Mouse (Mus musculus) myocyte (in vitro differentiated cells): ENCODE measurements at regions not wholly inside any gene's neighbourhood (a gene's known extent, or its start where the extent isn't known, plus 50 kb on each side); places are given as distances from the start of the nearest gene placed in this dataset.

Source experiments
- H3K27me3 ChIP-seq: one replicate; pipeline ENCODE4 v1.6.1; 2011; ENCODE audit not compliant: control insufficient read depth, insufficient read depth, insufficient read length
- H3K36me3 ChIP-seq: one replicate; pipeline ENCODE4 v1.6.1; 2011; ENCODE audit not compliant: control insufficient read depth, insufficient read depth
- H3K4me2 ChIP-seq: one replicate; pipeline ENCODE4 v1.6.1; 2011; ENCODE audit warnings: low read depth, control low read depth
- H3K4me3 ChIP-seq: one replicate; pipeline ENCODE4 v1.5.1; 2011; ENCODE audit warnings: mild to moderate bottlenecking, control low read depth, moderate library complexity
- H3K79me2 ChIP-seq: one replicate; pipeline ENCODE4 v1.6.1; 2011; ENCODE audit not compliant: control insufficient read depth, insufficient read depth
- H3ac ChIP-seq: one replicate; pipeline ENCODE4 v1.6.1; 2011; ENCODE audit not compliant: control insufficient read depth, insufficient read length
- CEBPB ChIP-seq: IDR thresholded peaks from 2 replicates; pipeline ENCODE4 v1.6.1; 2011; ENCODE audit warnings: mild to moderate bottlenecking, moderate library complexity; ENCODE audit not compliant: poor library complexity, insufficient read depth, severe bottlenecking
- E2F4 ChIP-seq: IDR thresholded peaks from one replicate; pipeline ENCODE4 v1.6.1; 2011; ENCODE audit warnings: mild to moderate bottlenecking, control low read depth, moderate library complexity; ENCODE audit not compliant: insufficient read depth
- MAX ChIP-seq: IDR thresholded peaks from one replicate; pipeline ENCODE4 v1.6.1; 2011; ENCODE audit warnings: low read depth, mild to moderate bottlenecking, control low read depth
- MYOD1 ChIP-seq, 3 experiments: IDR thresholded peaks; one replicate each; pipeline ENCODE4 v1.6.1; 2011; ENCODE audit warnings: control low read depth in 2 of 3, low read depth in 2 of 3, mild to moderate bottlenecking in 2 of 3, moderate library complexity in 1 of 3; ENCODE audit not compliant: insufficient read length in 2 of 3, control insufficient read depth in 1 of 3
- MYOG ChIP-seq, 3 experiments: IDR thresholded peaks; one replicate each; pipeline ENCODE4 v1.6.1; 2011; ENCODE audit warnings: control low read depth in 2 of 3, low read depth in 2 of 3, mild to moderate bottlenecking in 2 of 3; ENCODE audit not compliant: insufficient read length in 2 of 3, control insufficient read depth in 1 of 3, insufficient read depth in 1 of 3
- POLR2A ChIP-seq: IDR thresholded peaks from one replicate; pipeline ENCODE4 v1.6.1; 2011; ENCODE audit warnings: low read depth, mild to moderate bottlenecking, control low read depth, moderate library complexity; ENCODE audit not compliant: insufficient read length
- POLR2AphosphoS2 ChIP-seq: IDR thresholded peaks from one replicate; pipeline ENCODE4 v1.6.1; 2011; ENCODE audit warnings: low read depth, control low read depth; ENCODE audit not compliant: insufficient read length
- REST ChIP-seq: IDR thresholded peaks from one replicate; pipeline ENCODE4 v1.6.1; 2011; ENCODE audit warnings: mild to moderate bottlenecking, control low read depth, moderate library complexity; ENCODE audit not compliant: insufficient read depth, insufficient read length
- SRF ChIP-seq: IDR thresholded peaks from one replicate; pipeline ENCODE4 v1.6.1; 2011; ENCODE audit warnings: low read depth; ENCODE audit not compliant: control insufficient read depth, insufficient read length
- TCF12 ChIP-seq: IDR thresholded peaks from one replicate; pipeline ENCODE4 v1.6.1; 2011; ENCODE audit warnings: mild to moderate bottlenecking, control low read depth; ENCODE audit not compliant: poor library complexity, insufficient read depth, severe bottlenecking
- TCF3 ChIP-seq: IDR thresholded peaks from one replicate; pipeline ENCODE4 v1.6.1; 2011; ENCODE audit warnings: low read depth, control low read depth; ENCODE audit not compliant: insufficient read length
- USF1 ChIP-seq: IDR thresholded peaks from one replicate; pipeline ENCODE4 v1.6.1; 2011; ENCODE audit warnings: low read depth, mild to moderate bottlenecking, control low read depth, moderate library complexity

DNA sequence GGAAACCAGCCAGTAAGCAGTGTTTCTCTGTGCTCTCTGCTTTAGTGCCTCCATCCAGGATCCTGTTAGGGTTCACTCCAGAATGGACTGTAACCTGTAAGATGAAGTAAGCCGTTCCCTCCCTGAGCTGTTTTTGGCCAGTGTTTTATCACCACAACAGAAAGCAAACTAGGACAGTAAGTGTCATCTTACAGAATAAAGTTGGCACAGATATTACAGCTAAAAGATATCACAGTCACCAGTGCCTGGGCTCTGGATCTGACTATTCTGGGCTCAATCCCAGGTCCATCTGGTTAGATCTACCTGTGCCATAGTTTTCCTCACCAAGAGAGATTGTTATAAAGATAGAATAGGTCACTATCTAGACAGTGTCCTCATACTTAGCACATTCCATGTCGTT, 92.9 kb upstream of the Paqr3 start:
- H3K36me3 ChIP-seq, result no peaks in the 10 kb centered on the region
- no peak overlapping the region for H3K4me3 ChIP-seq
- no peaks in the 10 kb centered on the region for H3K79me2 ChIP-seq
- TF ChIP-seq POLR2A (no peak), MYOG (IDR thresholded peaks at IDR 0.05; ENCODE audit: control insufficient read depth in 1 of 3, insufficient read depth in 1 of 3, insufficient read length in 2 of 3, low read depth in 2 of 3) (no peak), POLR2AphosphoS2 (no peak), MAX (no peak), E2F4 (no peak), USF1 (no peak), SRF (no peak), REST (no peak), MYOD1 (IDR thresholded peaks at IDR 0.05; ENCODE audit: control insufficient read depth in 1 of 3, insufficient read length in 2 of 3, low read depth in 2 of 3) (no peak), TCF12 (no peak), CEBPB (no peak), TCF3 (no peak)
- H3ac ChIP-seq, result no peak overlapping the region
- H3K4me2 ChIP-seq, result no peak overlapping the region
- no peaks in the 10 kb centered on the region for H3K27me3 ChIP-seq

DNA sequence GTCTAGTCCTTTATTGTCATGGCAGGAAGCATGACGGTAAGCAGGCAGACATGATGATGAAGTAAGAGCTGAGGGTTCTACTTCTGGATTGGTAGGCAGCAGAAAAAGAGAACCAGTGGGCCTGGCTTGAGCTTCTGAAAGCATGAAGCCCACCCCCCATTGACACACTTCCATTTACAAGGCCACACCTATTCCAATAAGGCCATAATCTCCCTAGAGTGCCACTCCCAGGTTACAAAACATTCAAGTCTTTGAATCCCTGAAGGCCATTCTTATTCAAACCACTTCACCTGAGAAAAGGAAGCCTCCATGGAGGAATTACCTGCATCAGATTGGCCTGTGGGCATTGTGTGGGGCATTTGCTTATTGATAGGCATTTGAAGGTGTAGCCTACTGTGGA, 92.2 kb upstream of the Paqr3 start:
- no peak overlapping the region for H3K4me3 ChIP-seq
- H3K36me3 ChIP-seq, result no peaks in the 10 kb centered on the region
- H3K27me3 ChIP-seq, result no peaks in the 10 kb centered on the region
- H3K4me2 ChIP-seq, result no peak overlapping the region
- no peak for TF ChIP-seq USF1
- no peak overlapping the region for H3ac ChIP-seq
- H3K79me2 ChIP-seq, result no peaks in the 10 kb centered on the region

DNA sequence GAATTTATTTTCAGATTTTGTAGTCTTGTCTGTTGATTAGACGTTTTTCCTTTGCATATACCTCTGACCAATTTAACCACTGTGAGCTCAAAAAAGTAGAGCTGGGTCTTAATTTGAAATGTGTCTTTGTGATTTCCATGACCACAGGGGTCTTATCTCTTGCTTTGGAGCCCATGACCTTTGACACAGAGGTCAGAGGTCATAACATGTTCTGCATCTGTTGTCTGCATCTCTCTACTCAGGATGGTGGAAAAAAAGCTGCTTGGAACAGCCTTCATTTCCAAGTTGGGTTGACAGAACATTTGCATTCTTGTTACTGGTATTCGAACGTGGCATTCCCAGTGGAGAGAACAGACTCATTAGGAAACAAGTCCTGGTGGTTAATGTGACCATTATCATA, 91.2 kb upstream of the Paqr3 start:
- no peak overlapping the region for H3K4me3 ChIP-seq
- no peaks in the 10 kb centered on the region for H3K27me3 ChIP-seq
- no peak overlapping the region for H3ac ChIP-seq
- no peaks in the 10 kb centered on the region for H3K79me2 ChIP-seq
- TF ChIP-seq TCF3, result no peak
- no peak for TF ChIP-seq SRF
- TF ChIP-seq REST, result no peak
- TF ChIP-seq MYOG (IDR thresholded peaks at IDR 0.05; ENCODE audit: control insufficient read depth in 1 of 3, insufficient read depth in 1 of 3, insufficient read length in 2 of 3, low read depth in 2 of 3), result no peak
- TF ChIP-seq MYOD1 (IDR thresholded peaks at IDR 0.05; ENCODE audit: control insufficient read depth in 1 of 3, insufficient read length in 2 of 3, low read depth in 2 of 3), result no peak
- H3K4me2 ChIP-seq, result no peak overlapping the region
- H3K36me3 ChIP-seq, result no peaks in the 10 kb centered on the region

DNA sequence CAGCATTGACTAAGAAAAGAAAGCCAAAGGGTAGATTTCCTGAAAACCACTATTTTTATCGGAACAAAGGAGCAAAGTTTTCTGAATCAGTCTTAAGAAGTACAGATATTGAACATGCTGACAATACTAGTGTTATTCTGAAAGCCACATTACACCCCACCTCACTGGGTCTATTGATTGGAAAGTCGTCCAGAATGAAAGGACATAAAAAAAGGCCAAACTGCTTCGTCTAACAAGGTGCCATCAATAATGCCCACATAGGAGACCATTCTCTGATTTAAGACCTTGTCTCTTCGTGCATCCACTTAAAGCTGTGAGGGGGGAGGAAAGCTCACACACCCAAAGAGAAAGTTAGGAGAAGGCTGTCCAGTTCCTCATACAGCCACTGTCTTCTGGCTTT, 89.3 kb upstream of the Paqr3 start:
- Histone ChIP-seq H3K4me3 (no peak overlapping the region), H3K36me3 (no peaks in the 10 kb centered on the region), H3K4me2 (no peak overlapping the region), H3K27me3 (no peaks in the 10 kb centered on the region), H3ac (no peak overlapping the region), H3K79me2 (no peaks in the 10 kb centered on the region)
- TF ChIP-seq REST, result no peak
- TF ChIP-seq MYOD1 (IDR thresholded peaks at IDR 0.05; ENCODE audit: control insufficient read depth in 1 of 3, insufficient read length in 2 of 3, low read depth in 2 of 3), result no peak
- no peak for TF ChIP-seq CEBPB
- no peak for TF ChIP-seq MAX
- no peak for TF ChIP-seq POLR2A
- no peak for TF ChIP-seq TCF12
- TF ChIP-seq TCF3, result no peak
- TF ChIP-seq POLR2AphosphoS2, result no peak
- TF ChIP-seq MYOG (IDR thresholded peaks at IDR 0.05; ENCODE audit: control insufficient read depth in 1 of 3, insufficient read depth in 1 of 3, insufficient read length in 2 of 3, low read depth in 2 of 3), result no peak
- no peak for TF ChIP-seq E2F4
- TF ChIP-seq SRF, result no peak
- no peak for TF ChIP-seq USF1

DNA sequence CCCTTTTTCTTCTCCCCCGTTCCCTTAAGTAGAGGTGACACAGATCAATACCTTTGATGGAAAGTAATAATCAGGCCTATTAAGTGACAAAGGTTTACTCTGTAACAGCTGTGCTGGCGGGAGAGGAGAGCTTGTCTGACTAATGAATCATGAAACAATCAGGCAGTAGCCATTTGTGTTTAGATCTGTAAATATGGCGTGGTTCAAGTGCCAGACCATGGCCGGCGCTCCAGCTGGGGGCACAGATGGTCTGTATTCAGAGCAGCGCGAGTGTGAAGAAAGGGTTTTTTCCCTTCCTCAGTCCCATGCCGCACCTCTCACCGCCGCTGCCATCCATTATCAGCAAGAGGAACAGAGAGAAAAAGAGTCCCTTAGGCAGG, 83.9 kb upstream of the Paqr3 start:
- Histone ChIP-seq H3K36me3 (no peaks in the 10 kb centered on the region), H3K27me3 (no peaks in the 10 kb centered on the region)
- no peak for TF ChIP-seq POLR2AphosphoS2
- TF ChIP-seq E2F4, result no peak
- TF ChIP-seq SRF, result no peak
- no peak for TF ChIP-seq MAX
- TF ChIP-seq TCF3, result no peak

More for the DNA sequence above, 83.9 kb upstream of the Paqr3 start:
- H3K4me3 ChIP-seq, result no peak overlapping the region
- H3K79me2 ChIP-seq, result no peaks in the 10 kb centered on the region
- no peak overlapping the region for H3K4me2 ChIP-seq
- no peak overlapping the region for H3ac ChIP-seq
